Mouse (Mus musculus) cerebellum, adult 2 months (tissue): ENCODE measurements at regions not wholly inside any gene's neighbourhood (a gene's known extent, or its start where the extent isn't known, plus 50 kb on each side); places are given as distances from the start of the nearest gene placed in this dataset.

Experiments used
- CTCF ChIP-seq: fragments of 200-500 bp; IDR thresholded peaks from 2 replicates; pipeline ENCODE4 v1.5.1; 2011; ENCODE audit warnings: low read depth, mild to moderate bottlenecking, control low read depth, low read length, moderate library complexity, borderline replicate concordance; ENCODE audit not compliant: insufficient read depth
- POLR2A ChIP-seq: fragments of 200-500 bp; IDR thresholded peaks from 2 replicates; pipeline ENCODE4 v1.6.1; 2011; ENCODE audit warnings: low read length, control low read depth, borderline replicate concordance; ENCODE audit not compliant: insufficient read depth

DNA sequence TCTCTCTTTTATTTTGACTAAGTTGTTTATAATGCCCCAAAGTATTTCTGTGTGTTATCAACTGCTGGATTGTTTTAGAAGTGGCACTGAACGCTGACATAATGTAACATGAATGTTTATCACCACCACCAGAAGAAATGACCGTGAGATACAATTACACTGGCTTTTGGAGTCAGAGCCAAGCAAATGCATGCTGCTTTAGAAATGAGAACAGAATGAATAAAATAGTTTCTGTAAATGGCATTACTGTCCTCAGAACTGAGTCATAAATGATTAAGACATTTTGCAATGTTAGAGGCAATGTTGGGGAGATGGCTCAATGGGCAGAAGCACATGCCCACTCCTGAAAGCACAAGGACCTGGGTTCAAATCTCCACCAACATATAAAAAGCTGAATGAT, 88.7 kb downstream of the Axin2 start:
- TF ChIP-seq CTCF (no peak), POLR2A (no peak)
